Comparison of ENCODE assay signal across 9 mouse cellular contexts in genomic region chr19:23972881-23973649, GRCm38 (mm10). TPM values are rescaled to one million over a fixed set of nuclear protein-coding genes. Genes with fewer than 3 reads are reported as not detected.
DNase-seq lines count a peak whose midpoint lies in the region; ATAC-seq and TF ChIP-seq lines count a peak whose summit lies in the region.
"Had no signal": no experiment of that assay in that cellular context is flagged by ENCODE, and none has a peak within 500 bp of the region (broad histone marks: within the 10 kb centered on the region; RNA-seq: fewer than 3 reads in every experiment).

No protein-coding gene starts in this region.

- H3K27me3 ChIP-seq in intestine, postnatal 0 days (replicated peaks; ENCODE audit: control insufficient read depth, insufficient read depth, low read length): no peaks in the 10 kb centered on the region
- no peaks in the 10 kb centered on the region for H3K27me3 ChIP-seq in midbrain, embryonic 14.5 days (ENCODE audit: control insufficient read depth, insufficient read depth, low read length)

- H3K4me2 ChIP-seq in intestine, postnatal 0 days (replicated peaks; ENCODE audit: low read depth): no peak overlapping the region
- H3K4me2 ChIP-seq in midbrain, embryonic 14.5 days (ENCODE audit: low read length): no peak overlapping the region

- no peak overlapping the region for H3K9ac ChIP-seq in intestine, postnatal 0 days (ENCODE audit: low read depth, low read length)
- H3K9ac ChIP-seq in midbrain, embryonic 14.5 days (replicated peaks; ENCODE audit: low read length): no peak overlapping the region

- peak overlapping the region; percentile 21; the same call in 1 of the 2 replicates for H3K27ac ChIP-seq in intestine, postnatal 0 days (ENCODE audit: low read depth, low read length)
- 0 out of 2 replicates have a peak overlapping the region, but pooled peaks have one; percentile 21 for H3K27ac ChIP-seq in midbrain, embryonic 14.5 days (replicated peaks; ENCODE audit: low read depth, low read length)

- peaks cover 4% of the 10 kb centered on the region; the same call in 1 of the 2 replicates for H3K36me3 ChIP-seq in intestine, postnatal 0 days (ENCODE audit: control insufficient read depth, insufficient read depth)
- H3K36me3 ChIP-seq in midbrain, embryonic 14.5 days (ENCODE audit: control insufficient read depth, insufficient read depth, low read length): peaks cover 5% of the 10 kb centered on the region; the same call in 1 of the 2 replicates

- no peak for TF ChIP-seq CTCF in brain, embryonic 14.5 days (IDR thresholded peaks at IDR 0.05; ENCODE audit: borderline replicate concordance, extremely low read depth, insufficient read depth, insufficient read length)
- peak; percentile 29; the same call in 1 of the 2 replicates for TF ChIP-seq CTCF in intestine, postnatal 0 days (IDR thresholded peaks at IDR 0.05; ENCODE audit: low read depth)

- no peak for ATAC-seq in intestine, postnatal 0 days
- ATAC-seq in midbrain, embryonic 14.5 days (ENCODE audit: low FRiP score, low TSS enrichment): peak; percentile 55; the same call in 1 of the 2 replicates

- TF ChIP-seq POLR2A in brain, embryonic 14.5 days (IDR thresholded peaks at IDR 0.05; ENCODE audit: borderline replicate concordance, extremely low read depth, insufficient read depth, insufficient read length, poor library complexity, severe bottlenecking): no peak

- DNase-seq in adrenal gland, postnatal 14 days: peak; percentile 39
- no peak for DNase-seq in adrenal gland, postnatal 25 days
- peak; percentile 89 for DNase-seq in brain, embryonic 14.5 days (ENCODE audit: low read depth)
- DNase-seq in gastrocnemius, postnatal 14 days: peak; percentile 67
- peak; percentile 55 for DNase-seq in midbrain, embryonic 14.5 days
- DNase-seq in thymus, postnatal 14 days: no peak
- no peak for DNase-seq in left cerebral cortex, postnatal 10 days (ENCODE audit: extremely low spot score in 1 of 2, low spot score in 2 of 2)

- WGBS in intestine, postnatal 0 days: 77% methylated on average over 16 of the region's 16 CpGs
- WGBS in midbrain, embryonic 14.5 days: 63% methylated on average over 16 of the region's 16 CpGs

- no peaks in the 10 kb centered on the region for H3K4me1 ChIP-seq in intestine, postnatal 0 days (replicated peaks; ENCODE audit: control insufficient read depth, insufficient read depth, low read length)
- H3K4me1 ChIP-seq in midbrain, embryonic 14.5 days (ENCODE audit: control insufficient read depth, insufficient read depth, low read length): no peaks in the 10 kb centered on the region

- intact Hi-C loops in gastrocnemius, postnatal 14 days (cut with DNase I; ENCODE audit: low total_unique reads): no loop called here
- intact Hi-C loops in left cerebral cortex, postnatal 10 days (cut with DNase I): no loop called here

- no peaks in the 10 kb centered on the region for H3K9me3 ChIP-seq in intestine, postnatal 0 days (ENCODE audit: control insufficient read depth)
- H3K9me3 ChIP-seq in midbrain, embryonic 14.5 days (ENCODE audit: control insufficient read depth, low read length): no peaks in the 10 kb centered on the region

- no peak overlapping the region for H3K4me3 ChIP-seq in intestine, postnatal 0 days (ENCODE audit: low read depth, low read length)
- no peak overlapping the region for H3K4me3 ChIP-seq in midbrain, embryonic 14.5 days (replicated peaks; ENCODE audit: low read depth, low read length)

RNA-seq across cellular contexts. Expression of gene Fam189a2, which starts 57.8 kb away (rescaled TPM):
- total RNA-seq in adrenal gland, postnatal 14 days (2021): 8.7 and 12.3 TPM in 2 replicates
- total RNA-seq in adrenal gland, postnatal 25 days (2021): 6.2 and 7.3 TPM in 2 replicates
- polyA plus RNA-seq in brain, embryonic 14.5 days (2012; rRNA removed): 10.7 and 15.8 TPM in 2 replicates
- 10 to 100 TPM; 22.3 to 25.9 TPM for total RNA-seq in gastrocnemius, postnatal 14 days (2021)
- 2.9 and 3.0 TPM in 2 replicates for polyA plus RNA-seq in intestine, postnatal 0 days (2015; fragmentation: Nextera tagmentation; extraction: Ambion mirVana)
- 3.0 and 3.5 TPM in 2 replicates for polyA plus RNA-seq in midbrain, embryonic 14.5 days (2014; fragmentation: Nextera tagmentation; extraction: Ambion mirVana)
- total RNA-seq in left cerebral cortex, postnatal 10 days (2021): 10 to 100 TPM; 15.2 to 16.1 TPM
- total RNA-seq: common myeloid progenitor, adult 5-6 weeks had no signal

Comparison
In these comparisons a context has a peak if more than half of its experiments do, and no peak if none do; other contexts are left out.
1. DNase-seq: peak in adrenal gland, postnatal 14 days (single experiment), brain, embryonic 14.5 days (single experiment), gastrocnemius, postnatal 14 days (single experiment) and midbrain, embryonic 14.5 days (single experiment); none in adrenal gland, postnatal 25 days (single experiment), thymus, postnatal 14 days (single experiment) and left cerebral cortex, postnatal 10 days (0 of 2).